Mouse (Mus musculus) CH12.LX (cell line): ENCODE data around the gene Teddm2.

Experiments used
- CHD1 ChIP-seq: IDR thresholded peaks from 2 replicates; pipeline ENCODE4 v1.6.1; 2012; ENCODE audit warnings: low read depth, low read length, improper control_type of control experiment, inconsistent platforms
- CTCF ChIP-seq, 2 experiments: IDR thresholded peaks in 1 of 2; conservative IDR thresholded peaks in 1 of 2; 2 replicates each; pipeline ENCODE4 v1.5.1; 2011 to 2012; ENCODE audit warnings: low read depth in 2 of 2, low read length in 2 of 2, improper control_type of control experiment in 1 of 2, inconsistent platforms in 1 of 2, mild to moderate bottlenecking in 1 of 2, moderate library complexity in 1 of 2
- ELF1 ChIP-seq: IDR thresholded peaks from 2 replicates; pipeline ENCODE4 v1.6.1; 2014; ENCODE audit warnings: low read depth, mild to moderate bottlenecking, inconsistent platforms, low read length, improper control_type of control experiment
- EP300 ChIP-seq: IDR thresholded peaks from 2 replicates; pipeline ENCODE4 v1.6.1; 2011; ENCODE audit warnings: low read length, improper control_type of control experiment
- GABPA ChIP-seq: IDR thresholded peaks from 2 replicates; pipeline ENCODE4 v1.6.1; 2012; ENCODE audit warnings: low read depth, low read length, improper control_type of control experiment, inconsistent platforms; ENCODE audit not compliant: insufficient replicate concordance
- MAFK ChIP-seq: IDR thresholded peaks from 2 replicates; pipeline ENCODE4 v1.6.1; 2011; ENCODE audit warnings: low read length, improper control_type of control experiment; ENCODE audit not compliant: insufficient replicate concordance
- MEF2A ChIP-seq: IDR thresholded peaks from 2 replicates; pipeline ENCODE4 v1.6.1; 2014; ENCODE audit warnings: low read depth, mild to moderate bottlenecking, inconsistent platforms, low read length, improper control_type of control experiment, borderline replicate concordance
- MXI1 ChIP-seq: IDR thresholded peaks from 2 replicates; pipeline ENCODE4 v1.6.1; 2011; ENCODE audit warnings: mild to moderate bottlenecking, low read depth, low read length, improper control_type of control experiment
- NRF1 ChIP-seq: IDR thresholded peaks from 2 replicates; pipeline ENCODE4 v1.6.1; 2014; ENCODE audit warnings: low read depth, mild to moderate bottlenecking, inconsistent platforms, low read length, improper control_type of control experiment, moderate library complexity
- PAX5 ChIP-seq: IDR thresholded peaks from 2 replicates; pipeline ENCODE4 v1.6.1; 2012; ENCODE audit warnings: low read length, inconsistent platforms, mixed read lengths
- POLR2A ChIP-seq: IDR thresholded peaks from 2 replicates; pipeline ENCODE4 v1.6.1; 2011; ENCODE audit warnings: low read depth, mild to moderate bottlenecking, improper control_type of control experiment, low read length
- TBP ChIP-seq: conservative IDR thresholded peaks from 2 replicates; pipeline ENCODE4 v1.6.1; 2011; ENCODE audit warnings: low read depth, low read length, improper control_type of control experiment
- USF1 ChIP-seq: IDR thresholded peaks from 2 replicates; pipeline ENCODE4 v1.6.1; 2014; ENCODE audit warnings: low read depth, mild to moderate bottlenecking, inconsistent platforms, low read length, improper control_type of control experiment
- USF2 ChIP-seq: conservative IDR thresholded peaks from 2 replicates; pipeline ENCODE4 v1.6.1; 2011; ENCODE audit warnings: low read depth, low read length, improper control_type of control experiment

- no peak for TF ChIP-seq CTCF (conservative IDR thresholded peaks at IDR 0.05 in 1 of 2, IDR thresholded peaks at IDR 0.05 in 1 of 2; ENCODE audit: low read depth in 2 of 2, low read length in 2 of 2)
- no peak for TF ChIP-seq CHD1
- no peak for TF ChIP-seq TBP
- no peak for TF ChIP-seq NRF1
- no peak for TF ChIP-seq GABPA
- no peak for TF ChIP-seq MAFK
- TF ChIP-seq EP300 = no peak
- no peak for TF ChIP-seq MXI1
- no peak for TF ChIP-seq USF2
- no peak for TF ChIP-seq POLR2A
- no peak for TF ChIP-seq ELF1
- TF ChIP-seq PAX5 = no peak
- TF ChIP-seq MEF2A = no peak
- no peak for TF ChIP-seq USF1
Observed at GRCm38 (mm10) chr1:153913869-153914268, 13.8 kb upstream of the Teddm2 start.
